Mouse (Mus musculus): Measurements from ENCODE around the gene Galnt15. TPM values are rescaled to one million over a fixed set of nuclear protein-coding genes. Genes with fewer than 3 reads are reported as not detected.
A peak's percentile ranks its signal among the peaks of the same experiment; 100 is the strongest.

Galnt15 gene
- polyA plus RNA-seq (2014; fragmentation: Nextera tagmentation; extraction: Ambion mirVana), result 0.08 and 0.09 TPM in 2 replicates

- Histone ChIP-seq H3K4me2 (replicated peaks; ENCODE audit: low read depth, low read length) (0 out of 2 replicates have a peak within 1 kb of the TSS, but pooled peaks have one; percentile 10), H3K9me3 (ENCODE audit: control insufficient read depth, low read depth, low read length) (no peaks in the 10 kb centered on the region), H3K4me1 (ENCODE audit: control insufficient read depth, insufficient read depth, low read length) (no peaks in the 10 kb centered on the region), H3K36me3 (ENCODE audit: control insufficient read depth, insufficient read depth, low read length) (no peaks in the 10 kb centered on the region), H3K9ac (replicated peaks; ENCODE audit: low read depth, low read length) (no peak within 1 kb of the TSS), H3K4me3 (ENCODE audit: low read depth, low read length) (no peak within 1 kb of the TSS), H3K27me3 (ENCODE audit: control insufficient read depth, insufficient read depth, low read length) (0 out of 2 replicates have a peak, but pooled peaks cover 4% of the 10 kb centered on the region), H3K27ac (ENCODE audit: low read length) (no peak within 1 kb of the TSS)
- ATAC-seq (ENCODE audit: insufficient number of reproducible peaks, insufficient read depth, low FRiP score, low read depth), result no peak; the same call in 1 of the 2 replicates
- whole genome bisulfite sequencing, result 7% methylated on average over 9 of the region's 9 CpGs
Observed at GRCm38 (mm10) chr14:32028681-32029091, at the start of gene Galnt15. Gene Galnt15, plus strand, starts transcription at chr14:32028989.

- no peak overlapping the region for H3K4me2 ChIP-seq (replicated peaks; ENCODE audit: low read depth, low read length)
- no peaks in the 10 kb centered on the region for H3K36me3 ChIP-seq (ENCODE audit: control insufficient read depth, insufficient read depth, low read length)
- no peaks in the 10 kb centered on the region for H3K27me3 ChIP-seq (ENCODE audit: control insufficient read depth, insufficient read depth, low read length)
- WGBS, result 48% methylated on average over 8 of the region's 8 CpGs
- no peak overlapping the region for H3K4me3 ChIP-seq (ENCODE audit: low read depth, low read length)
- no peak overlapping the region for H3K9ac ChIP-seq (replicated peaks; ENCODE audit: low read depth, low read length)
- ATAC-seq (ENCODE audit: insufficient number of reproducible peaks, insufficient read depth, low FRiP score, low read depth), result no peak
- no peak overlapping the region for H3K27ac ChIP-seq (ENCODE audit: low read length)
- H3K9me3 ChIP-seq (ENCODE audit: control insufficient read depth, low read depth, low read length), result no peaks in the 10 kb centered on the region
- peaks cover 4% of the 10 kb centered on the region; the same call in 1 of the 2 replicates for H3K4me1 ChIP-seq (ENCODE audit: control insufficient read depth, insufficient read depth, low read length)
Observed at GRCm38 (mm10) chr14:31994021-31994420, 34.8 kb upstream of the Galnt15 start.

- no peak overlapping the region for H3K4me3 ChIP-seq (ENCODE audit: low read depth, low read length)
- no peaks in the 10 kb centered on the region for H3K4me1 ChIP-seq (ENCODE audit: control insufficient read depth, insufficient read depth, low read length)
- WGBS, result 82% methylated on average over 7 of the region's 7 CpGs
- H3K9me3 ChIP-seq (ENCODE audit: control insufficient read depth, low read depth, low read length), result no peaks in the 10 kb centered on the region
- H3K4me2 ChIP-seq (replicated peaks; ENCODE audit: low read depth, low read length), result no peak overlapping the region
- no peaks in the 10 kb centered on the region for H3K36me3 ChIP-seq (ENCODE audit: control insufficient read depth, insufficient read depth, low read length)
- ATAC-seq (ENCODE audit: insufficient number of reproducible peaks, insufficient read depth, low FRiP score, low read depth), result no peak
- no peaks in the 10 kb centered on the region for H3K27me3 ChIP-seq (ENCODE audit: control insufficient read depth, insufficient read depth, low read length)
- H3K9ac ChIP-seq (replicated peaks; ENCODE audit: low read depth, low read length), result no peak overlapping the region
- no peak overlapping the region for H3K27ac ChIP-seq (ENCODE audit: low read length)
Observed at GRCm38 (mm10) chr14:32000941-32001340, 27.8 kb upstream of the Galnt15 start.

GRCm38 (mm10) chr14:32002502-32003338, 26.1 kb upstream of the Galnt15 start:
- no peak overlapping the region for H3K4me3 ChIP-seq (ENCODE audit: low read depth, low read length)
- 0 out of 2 replicates have a peak, but pooled peaks cover 2% of the 10 kb centered on the region for H3K9me3 ChIP-seq (ENCODE audit: control insufficient read depth, low read depth, low read length)
- H3K4me2 ChIP-seq (replicated peaks; ENCODE audit: low read depth, low read length), result no peak overlapping the region
- no peaks in the 10 kb centered on the region for H3K36me3 ChIP-seq (ENCODE audit: control insufficient read depth, insufficient read depth, low read length)
- H3K4me1 ChIP-seq (ENCODE audit: control insufficient read depth, insufficient read depth, low read length), result no peaks in the 10 kb centered on the region
- WGBS, result 66% methylated on average over 15 of the region's 15 CpGs
- H3K27me3 ChIP-seq (ENCODE audit: control insufficient read depth, insufficient read depth, low read length), result no peaks in the 10 kb centered on the region
- no peak overlapping the region for H3K9ac ChIP-seq (replicated peaks; ENCODE audit: low read depth, low read length)
- no peak overlapping the region for H3K27ac ChIP-seq (ENCODE audit: low read length)
- ATAC-seq (ENCODE audit: insufficient number of reproducible peaks, insufficient read depth, low FRiP score, low read depth), result 0 out of 2 replicates have a peak, but pooled peaks have one; percentile 28

GRCm38 (mm10) chr14:32003904-32004596, 24.7 kb upstream of the Galnt15 start:
- Histone ChIP-seq H3K27me3 (ENCODE audit: control insufficient read depth, insufficient read depth, low read length) (no peaks in the 10 kb centered on the region), H3K9ac (replicated peaks; ENCODE audit: low read depth, low read length) (no peak overlapping the region), H3K27ac (ENCODE audit: low read length) (no peak overlapping the region), H3K9me3 (ENCODE audit: control insufficient read depth, low read depth, low read length) (0 out of 2 replicates have a peak, but pooled peaks cover 4% of the 10 kb centered on the region), H3K4me3 (ENCODE audit: low read depth, low read length) (no peak overlapping the region), H3K4me1 (ENCODE audit: control insufficient read depth, insufficient read depth, low read length) (no peaks in the 10 kb centered on the region), H3K4me2 (replicated peaks; ENCODE audit: low read depth, low read length) (no peak overlapping the region), H3K36me3 (ENCODE audit: control insufficient read depth, insufficient read depth, low read length) (no peaks in the 10 kb centered on the region)
- WGBS, result 55% methylated on average over 7 of the region's 7 CpGs
- no peak for ATAC-seq (ENCODE audit: insufficient number of reproducible peaks, insufficient read depth, low FRiP score, low read depth)

GRCm38 (mm10) chr14:32005673-32006261, 23.0 kb upstream of the Galnt15 start:
- H3K9me3 ChIP-seq (ENCODE audit: control insufficient read depth, low read depth, low read length), result 0 out of 2 replicates have a peak, but pooled peaks cover 4% of the 10 kb centered on the region
- no peak for ATAC-seq (ENCODE audit: insufficient number of reproducible peaks, insufficient read depth, low FRiP score, low read depth)
- H3K27me3 ChIP-seq (ENCODE audit: control insufficient read depth, insufficient read depth, low read length), result no peaks in the 10 kb centered on the region
- no peak overlapping the region for H3K4me2 ChIP-seq (replicated peaks; ENCODE audit: low read depth, low read length)
- H3K9ac ChIP-seq (replicated peaks; ENCODE audit: low read depth, low read length), result no peak overlapping the region
- no peak overlapping the region for H3K27ac ChIP-seq (ENCODE audit: low read length)
- no peaks in the 10 kb centered on the region for H3K4me1 ChIP-seq (ENCODE audit: control insufficient read depth, insufficient read depth, low read length)
- 74% methylated on average over 9 of the region's 9 CpGs for WGBS
- no peak overlapping the region for H3K4me3 ChIP-seq (ENCODE audit: low read depth, low read length)
- H3K36me3 ChIP-seq (ENCODE audit: control insufficient read depth, insufficient read depth, low read length), result no peaks in the 10 kb centered on the region

- 85% methylated on average over 4 of the region's 4 CpGs for WGBS
- Histone ChIP-seq H3K9ac (replicated peaks; ENCODE audit: low read depth, low read length) (no peak overlapping the region), H3K36me3 (ENCODE audit: control insufficient read depth, insufficient read depth, low read length) (no peaks in the 10 kb centered on the region), H3K4me2 (replicated peaks; ENCODE audit: low read depth, low read length) (no peak overlapping the region), H3K4me1 (ENCODE audit: control insufficient read depth, insufficient read depth, low read length) (no peaks in the 10 kb centered on the region), H3K27me3 (ENCODE audit: control insufficient read depth, insufficient read depth, low read length) (no peaks in the 10 kb centered on the region), H3K9me3 (ENCODE audit: control insufficient read depth, low read depth, low read length) (0 out of 2 replicates have a peak, but pooled peaks cover 4% of the 10 kb centered on the region), H3K27ac (ENCODE audit: low read length) (no peak overlapping the region), H3K4me3 (ENCODE audit: low read depth, low read length) (no peak overlapping the region)
- no peak for ATAC-seq (ENCODE audit: insufficient number of reproducible peaks, insufficient read depth, low FRiP score, low read depth)
Observed at GRCm38 (mm10) chr14:32007654-32008335, 21.0 kb upstream of the Galnt15 start.

GRCm38 (mm10) chr14:32009715-32010114, 19.1 kb upstream of the Galnt15 start:
- WGBS, result 80% methylated on average over 2 of the region's 2 CpGs
- H3K9me3 ChIP-seq (ENCODE audit: control insufficient read depth, low read depth, low read length), result 0 out of 2 replicates have a peak, but pooled peaks cover 4% of the 10 kb centered on the region
- ATAC-seq (ENCODE audit: insufficient number of reproducible peaks, insufficient read depth, low FRiP score, low read depth), result no peak
- no peak overlapping the region for H3K27ac ChIP-seq (ENCODE audit: low read length)
- H3K4me1 ChIP-seq (ENCODE audit: control insufficient read depth, insufficient read depth, low read length), result no peaks in the 10 kb centered on the region
- no peak overlapping the region for H3K4me2 ChIP-seq (replicated peaks; ENCODE audit: low read depth, low read length)
- no peak overlapping the region for H3K9ac ChIP-seq (replicated peaks; ENCODE audit: low read depth, low read length)
- H3K27me3 ChIP-seq (ENCODE audit: control insufficient read depth, insufficient read depth, low read length), result no peaks in the 10 kb centered on the region
- no peaks in the 10 kb centered on the region for H3K36me3 ChIP-seq (ENCODE audit: control insufficient read depth, insufficient read depth, low read length)
- H3K4me3 ChIP-seq (ENCODE audit: low read depth, low read length), result no peak overlapping the region
